Mouse (Mus musculus): ENCODE results near the gene Slc36a1.

GRCm38 (mm10) chr11:55209626-55210353 is 5.6 kb downstream of the Slc36a1 start:
- TF ChIP-seq POLR2A (IDR thresholded peaks at IDR 0.05; ENCODE audit: low read depth, low read length) (no peak), CTCF (IDR thresholded peaks at IDR 0.05; ENCODE audit: extremely low read depth, insufficient read length, insufficient replicate concordance, low read depth, low read length) (no peak)

Measured in small intestine, adult 2 months (tissue).